Mouse (Mus musculus) monocyte, adult 2 months (primary cell): ENCODE data around the gene Gm1123.

Source experiments
- DNase-seq, 2 experiments: peaks; one replicate each; pipeline ENCODE4 v3.0.0; 2022; ENCODE audit warnings: low spot score in 2 of 2, low read depth in 1 of 2

Gene Gm1123

DNA sequence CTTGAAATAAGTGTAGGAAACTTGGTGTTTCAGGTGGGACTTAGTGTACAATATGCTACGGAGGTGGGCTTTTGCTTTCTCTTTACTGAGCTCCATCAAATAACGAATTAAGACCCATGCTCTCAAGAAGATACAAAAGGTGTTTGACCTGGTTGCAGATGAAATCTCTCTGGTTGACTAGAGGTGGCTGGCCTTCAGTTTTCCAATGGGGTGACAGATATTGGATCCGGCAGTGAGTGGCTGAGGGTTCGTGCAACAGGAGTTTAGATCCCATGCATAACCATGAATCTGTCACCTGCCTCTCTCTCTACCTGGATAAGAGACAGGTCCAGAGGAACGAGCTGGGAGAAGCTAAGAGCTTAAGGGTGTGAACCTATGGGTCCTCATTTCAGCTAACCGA lies 76.9 kb downstream of the Gm1123 start:
- no peak for DNase-seq

GRCm38 (mm10) chr9:98957751-98958351 lies 77.7 kb downstream of the Gm1123 start:
- no peak for DNase-seq
